Mouse (Mus musculus): ENCODE measurements at regions not wholly inside any gene's neighbourhood (a gene's known extent, or its start where the extent isn't known, plus 50 kb on each side); places are given as distances from the start of the nearest gene placed in this dataset.
"Not testable (repeated sequence)": the region's sequence is repeated elsewhere in the genome, so short reads cannot be mapped to it uniquely, and the experiment has no call there.

DNA sequence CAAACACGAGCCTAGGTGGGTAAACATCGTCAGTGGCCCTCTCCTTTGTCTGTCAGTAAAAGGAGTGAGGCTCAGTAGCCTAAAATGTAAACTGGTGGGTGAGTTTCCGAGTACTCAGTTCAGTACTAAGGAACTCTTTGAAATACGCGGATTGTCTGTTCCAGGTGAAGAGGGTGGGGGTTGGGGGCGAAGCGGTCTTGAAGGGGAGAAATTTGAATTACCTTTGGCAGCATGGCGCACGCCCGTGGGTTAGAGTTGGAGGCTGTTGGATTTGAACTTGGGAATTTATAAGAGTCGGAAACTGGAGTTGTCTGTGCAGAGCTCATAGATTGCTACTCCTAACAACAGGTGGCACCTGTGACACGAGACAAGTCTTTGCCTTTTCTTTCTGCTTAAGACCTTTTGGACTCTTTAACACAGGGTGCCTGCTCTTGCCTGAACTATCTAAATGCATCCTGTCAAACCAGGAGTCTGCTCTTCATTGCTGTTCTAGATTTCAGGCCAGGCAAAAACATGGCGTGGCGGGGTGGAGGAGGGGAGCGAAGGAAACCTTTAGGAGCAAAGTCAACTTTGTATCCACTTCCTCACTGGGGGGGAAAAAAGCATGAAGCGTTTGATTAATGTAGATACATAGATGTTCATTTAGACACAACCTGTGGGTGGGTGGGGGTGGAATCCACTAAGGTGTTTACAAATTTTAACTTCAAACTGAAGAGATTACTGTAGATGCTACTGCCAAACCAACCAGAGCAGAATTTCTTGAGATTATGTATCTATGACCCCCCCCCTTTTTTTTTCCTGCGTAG is 89.0 kb upstream of the Rpl34 start:
- DNase-seq (ENCODE audit: low spot score), result peak; percentile 48

- peak; percentile 78 for DNase-seq (ENCODE audit: low spot score)
Measured at GRCm38 (mm10) chr3:130818467-130819030, 88.4 kb upstream of the Rpl34 start.

DNA sequence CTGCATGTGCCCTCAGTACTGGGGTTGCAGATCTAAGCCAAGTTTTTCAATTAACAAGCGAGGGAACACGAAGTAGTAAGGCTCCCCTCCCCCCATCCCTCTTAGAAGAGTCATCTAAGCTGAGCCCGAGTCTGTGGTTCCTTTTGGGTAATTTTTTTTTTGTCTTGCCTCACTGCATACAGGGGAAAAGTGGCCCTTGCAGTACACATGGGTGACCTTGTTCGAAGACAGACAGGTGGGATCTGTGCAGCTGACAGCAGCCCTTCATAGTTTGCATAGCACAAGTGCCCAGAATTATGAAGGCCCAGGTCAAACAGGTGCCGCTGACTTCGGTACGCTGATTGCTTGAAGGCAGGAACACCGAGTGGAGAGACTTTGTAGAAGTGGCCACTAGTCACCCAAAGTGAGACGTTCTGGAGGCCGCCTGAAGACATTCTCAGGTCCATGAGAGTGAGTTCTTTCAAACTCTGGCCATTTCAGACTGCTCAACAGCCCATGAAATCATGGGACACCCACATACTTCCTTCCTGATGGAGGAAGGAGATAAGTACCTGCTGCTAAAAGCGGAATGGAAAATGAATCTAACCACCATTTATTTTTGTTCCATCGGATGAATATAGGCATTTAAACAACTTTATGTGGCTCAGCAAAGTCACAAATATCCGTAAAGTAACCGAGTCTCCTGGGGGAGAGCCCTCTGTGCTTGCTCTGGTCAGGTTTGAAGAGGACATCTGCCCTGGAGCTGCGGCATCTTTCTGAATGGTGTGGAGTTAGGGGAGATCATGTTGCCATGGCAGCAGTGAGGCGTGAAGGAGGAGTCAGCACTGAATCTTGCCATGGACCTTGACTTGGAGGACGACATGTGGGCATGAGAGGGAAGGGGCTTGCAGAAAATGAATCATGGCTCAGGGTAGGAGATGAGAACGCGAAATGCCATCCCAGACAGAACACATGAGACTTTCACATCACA is 79.8 kb upstream of the Rpl34 start:
- no peak for DNase-seq (ENCODE audit: low spot score)

- DNase-seq (ENCODE audit: low spot score), result no peak
Measured at GRCm38 (mm10) chr3:130805345-130805744, 75.1 kb upstream of the Rpl34 start.

- no peak for DNase-seq (ENCODE audit: low spot score)
Measured at GRCm38 (mm10) chr3:130804327-130804662, 74.1 kb upstream of the Rpl34 start.

GRCm38 (mm10) chr3:130803591-130804326 is 73.6 kb upstream of the Rpl34 start:
- no peak for DNase-seq (ENCODE audit: low spot score)

DNA sequence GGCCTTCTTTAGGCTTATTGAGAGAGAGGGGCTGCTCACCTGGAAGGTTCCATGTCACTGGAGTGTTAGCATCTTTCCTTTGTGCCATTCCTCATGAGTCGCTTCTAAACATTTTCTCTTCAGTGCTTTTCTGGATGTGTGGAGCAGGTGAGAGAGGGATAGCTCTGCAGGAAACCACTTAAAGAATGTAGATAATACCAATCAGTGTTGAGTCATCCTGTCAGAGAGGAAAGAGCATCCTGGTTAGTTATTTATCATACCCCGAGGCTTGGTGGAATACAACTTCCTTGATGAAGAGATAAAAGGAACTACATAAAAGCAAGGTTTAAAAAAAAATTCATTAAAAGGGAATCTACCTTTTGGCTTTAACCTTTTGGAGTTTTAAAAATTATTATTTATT is 69.8 kb upstream of the Rpl34 start:
- no peak for DNase-seq (ENCODE audit: low spot score)

- not testable (repeated sequence) for DNase-seq (ENCODE audit: low spot score)
Measured at GRCm38 (mm10) chr3:130797956-130798355, 67.8 kb upstream of the Rpl34 start.

GRCm38 (mm10) chr3:130796531-130796930 is 66.3 kb upstream of the Rpl34 start:
- DNase-seq (ENCODE audit: low spot score), result no peak

DNA sequence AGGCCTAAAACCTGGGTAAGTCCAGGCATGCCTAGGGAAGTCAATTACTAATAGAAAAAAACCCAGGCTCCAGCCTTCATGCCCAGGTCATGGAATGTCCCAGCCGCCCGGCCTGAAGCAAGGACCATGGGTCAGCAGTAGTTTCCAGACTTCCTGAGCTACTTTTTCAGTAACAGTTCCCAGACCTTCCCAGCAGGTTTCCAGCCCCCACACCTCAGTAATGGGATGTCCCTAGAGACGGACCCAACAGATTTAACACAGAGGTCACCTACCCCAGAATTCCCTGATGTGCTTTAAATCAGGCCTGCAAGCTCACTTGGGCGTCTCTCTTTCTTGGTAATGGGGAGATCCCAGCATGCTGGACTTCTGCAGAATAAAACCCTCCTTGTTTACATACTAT is 65.2 kb upstream of the Rpl34 start:
- DNase-seq (ENCODE audit: low spot score), result no peak

GRCm38 (mm10) chr3:130794142-130794925 is 64.1 kb upstream of the Rpl34 start:
- no peak for DNase-seq (ENCODE audit: low spot score)

- no peak for DNase-seq (ENCODE audit: low spot score)
Measured at GRCm38 (mm10) chr3:130780706-130781240, 50.6 kb upstream of the Rpl34 start.

Measured in testis, postnatal 14 days (tissue).